Mouse (Mus musculus) megakaryocyte progenitor cell, adult 5-6 weeks (primary cell): ENCODE results near the gene Clmn. TPM values are rescaled to one million over a fixed set of nuclear protein-coding genes. Genes with fewer than 3 reads are reported as not detected.
"Not testable (repeated sequence)": the region's sequence is repeated elsewhere in the genome, so short reads cannot be mapped to it uniquely, and the experiment has no call there.

ENCODE experiments used
- ATAC-seq: replicated peaks from 2 replicates; pipeline ENCODE4 v1.8.0; 2016; ENCODE audit warnings: mild to moderate bottlenecking, moderate TSS enrichment, inconsistent platforms; ENCODE audit not compliant: poor library complexity
- total RNA-seq, 2 experiments: library from RNA; stranded (forward) in 1 of 2; stranded (reverse) in 1 of 2; fragments of 157-497, 149-512 nt in 1 of 2; fragments of 200-1000 nt in 1 of 2; gene quantifications; 2 replicates each; pipeline versions ENCODE4 v1.2.3 to v1.2.4; 2015 to 2017

The Clmn gene
- total RNA-seq, 2 experiments from 2014 or later = 0.10 TPM; not detected in 1

- no peak for ATAC-seq
Measured at GRCm38 (mm10) chr12:104844279-104844678, 20.6 kb downstream of the Clmn start.

DNA sequence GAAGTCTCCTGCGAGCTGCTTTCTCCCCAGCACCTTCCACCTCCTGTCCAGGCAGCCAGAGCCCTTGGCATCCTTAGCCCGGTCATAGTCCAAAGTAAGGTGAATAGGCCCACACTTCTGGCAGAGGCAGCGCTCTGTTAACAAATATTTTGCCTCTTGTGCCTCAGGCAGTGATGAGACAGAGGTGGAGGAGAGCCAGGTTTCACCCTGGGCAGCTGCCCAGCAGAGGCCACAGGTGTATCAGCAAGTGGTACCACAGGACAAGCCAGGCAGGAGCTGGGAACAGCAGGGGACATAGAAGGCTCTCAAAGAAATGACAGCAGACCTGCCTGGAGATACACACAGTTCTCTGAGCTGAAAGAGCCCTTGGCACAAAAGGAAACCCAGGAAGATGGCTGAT is 23.6 kb downstream of the Clmn start:
- ATAC-seq = no peak

DNA sequence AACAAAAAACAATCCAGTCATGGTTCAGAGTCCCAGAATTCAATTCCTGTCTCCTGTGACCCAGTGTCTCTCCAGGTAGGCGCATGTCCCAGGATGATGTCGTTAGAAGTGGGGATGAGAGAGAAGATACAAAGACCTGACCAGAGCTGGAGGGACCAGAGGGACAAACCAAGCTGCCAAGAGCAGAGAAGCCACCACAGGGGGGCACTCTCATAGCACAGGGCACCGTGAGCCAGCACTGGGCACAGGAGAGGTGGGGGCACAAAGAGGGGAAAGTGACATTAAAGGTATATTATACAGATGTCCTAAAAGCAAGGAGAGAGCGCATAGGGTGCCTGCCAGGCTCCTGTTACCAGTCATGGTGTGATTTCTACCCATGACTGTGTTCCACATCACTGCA is 25.9 kb downstream of the Clmn start:
- no peak for ATAC-seq

DNA sequence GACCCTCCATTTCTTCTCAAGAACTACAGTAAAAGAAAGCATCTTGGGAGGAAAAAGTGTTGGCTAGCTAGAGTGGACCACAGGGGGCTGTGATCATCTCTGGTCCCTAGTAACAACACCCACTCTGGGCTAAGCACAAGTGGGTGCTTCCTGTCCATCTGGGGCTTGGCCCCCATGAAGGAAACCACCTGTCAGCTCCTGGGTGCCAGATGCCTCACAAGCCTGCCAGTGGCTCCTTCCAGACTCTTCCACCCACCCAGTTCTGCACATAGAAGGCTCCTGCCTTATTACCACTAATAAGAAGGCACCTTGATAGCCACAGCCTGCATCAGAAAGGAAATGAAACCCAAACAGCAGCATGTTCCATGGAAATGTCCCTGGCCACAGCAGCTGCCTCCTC is 26.4 kb downstream of the Clmn start:
- ATAC-seq = no peak

DNA sequence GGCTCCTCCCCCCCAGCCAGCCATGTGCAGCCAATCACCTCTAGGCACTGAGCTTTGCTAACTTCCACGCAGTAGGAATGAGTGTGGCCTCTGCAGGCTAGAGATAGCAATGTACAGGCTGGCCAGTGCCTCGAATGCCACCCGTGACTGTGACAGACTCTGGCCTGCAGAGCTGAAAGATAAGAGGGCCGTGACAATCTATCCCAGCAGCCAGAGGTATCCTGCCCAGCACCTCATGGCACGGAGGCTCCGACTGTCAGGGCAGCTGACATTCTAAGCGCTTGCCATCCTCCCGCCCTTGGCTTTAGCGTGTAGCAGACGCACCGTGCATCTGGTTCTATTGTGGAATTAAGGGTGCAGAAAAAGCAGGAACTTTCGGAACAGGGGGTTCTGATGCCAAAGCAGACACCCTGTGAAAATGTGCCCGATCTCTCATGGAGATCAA is 26.9 kb downstream of the Clmn start:
- peak; percentile 15 for ATAC-seq

DNA sequence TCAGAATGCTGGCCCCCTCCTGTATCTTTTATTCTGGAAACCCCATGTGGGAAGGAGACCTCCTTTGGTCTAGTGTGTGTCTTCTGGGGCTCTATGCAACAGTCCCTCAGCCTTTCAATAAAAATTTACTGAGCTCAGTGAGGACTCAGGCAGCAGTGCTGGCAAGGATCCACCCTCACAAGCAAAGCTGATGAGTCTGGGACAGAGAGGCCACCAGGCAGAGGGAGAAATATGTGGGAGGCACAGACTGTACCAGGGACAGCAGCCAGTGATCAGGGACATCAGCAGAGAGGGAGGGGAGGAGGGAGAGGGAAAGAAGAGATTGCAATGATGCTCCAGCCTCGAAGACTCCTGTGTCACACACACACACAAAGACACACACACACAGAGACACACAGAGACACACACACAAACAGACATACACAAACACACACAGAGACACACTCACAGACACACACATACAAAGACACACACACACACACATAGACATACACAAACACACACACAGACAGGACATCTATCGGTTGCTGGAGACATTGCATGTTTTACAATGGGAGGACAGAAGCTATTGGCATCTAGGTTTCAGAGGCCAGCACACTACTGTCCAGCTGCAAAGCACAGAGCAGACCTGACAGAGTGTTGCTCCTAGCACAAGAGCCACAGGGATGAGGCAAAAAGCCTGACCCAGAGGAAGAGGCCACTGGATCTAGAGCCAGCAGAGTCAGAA is 27.6 kb downstream of the Clmn start:
- no peak for ATAC-seq

DNA sequence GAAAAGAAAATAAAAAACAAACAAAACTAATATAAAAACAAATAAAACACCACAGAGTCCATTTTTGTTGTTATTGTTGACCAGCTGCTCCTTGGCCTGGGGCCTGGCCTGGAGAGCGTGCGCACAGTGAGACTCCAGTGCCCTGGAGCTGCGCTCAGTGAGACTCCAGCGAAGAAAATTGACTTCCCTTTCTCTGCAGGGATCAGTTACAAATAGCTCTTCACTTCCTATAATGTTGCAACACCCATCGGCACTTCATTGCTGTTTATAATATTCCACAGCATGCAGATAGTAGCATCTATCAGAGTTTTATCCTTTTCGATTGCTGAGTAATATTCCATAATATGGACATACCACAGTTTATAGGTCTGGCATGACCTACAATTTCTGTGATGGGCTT is 28.6 kb downstream of the Clmn start:
- peak; percentile 72 for ATAC-seq

- ATAC-seq = no peak
Measured at GRCm38 (mm10) chr12:104835369-104836094, 29.3 kb downstream of the Clmn start.

DNA sequence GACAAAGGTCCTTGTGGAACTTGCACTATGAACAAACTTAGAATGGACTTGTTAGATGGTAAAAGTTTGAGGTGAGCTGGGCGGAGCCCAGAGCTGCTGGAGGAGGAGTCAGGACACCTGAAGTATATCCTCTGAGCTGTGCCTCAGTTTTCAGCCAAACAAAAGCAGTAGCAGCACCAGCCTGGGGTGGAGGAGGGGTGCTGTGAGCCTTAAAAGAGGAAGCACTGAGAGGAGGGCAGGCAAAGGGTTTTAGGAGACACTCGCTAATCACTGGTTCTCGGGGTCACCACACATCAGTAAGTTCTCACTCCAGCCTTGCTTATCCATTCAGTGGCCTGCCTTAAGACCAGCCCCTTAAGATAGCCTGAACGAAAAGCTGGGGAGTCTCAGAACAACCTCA is 30.1 kb downstream of the Clmn start:
- peak; percentile 49 for ATAC-seq

- no peak for ATAC-seq
Measured at GRCm38 (mm10) chr12:104830666-104831435, 34.0 kb downstream of the Clmn start.

DNA sequence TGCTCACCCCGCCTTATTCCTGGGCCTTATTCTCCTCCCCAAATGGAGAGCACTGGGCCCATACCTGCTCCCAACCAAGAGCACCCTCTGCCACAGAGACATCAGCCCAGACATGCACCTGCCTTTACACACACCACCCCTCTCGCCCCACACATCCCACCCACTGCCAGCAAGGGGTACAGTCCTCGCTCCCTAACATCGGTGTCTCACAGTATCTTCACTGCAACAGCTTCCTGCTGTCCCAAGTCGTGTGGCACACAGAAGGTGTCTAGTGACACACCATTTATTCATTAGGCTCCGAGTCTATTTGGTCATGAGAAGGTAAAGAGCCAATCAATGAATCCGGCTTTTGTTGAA is 34.6 kb downstream of the Clmn start:
- no peak for ATAC-seq

- peak; percentile 81 for ATAC-seq
Measured at GRCm38 (mm10) chr12:104829596-104830282, 35.1 kb downstream of the Clmn start.

DNA sequence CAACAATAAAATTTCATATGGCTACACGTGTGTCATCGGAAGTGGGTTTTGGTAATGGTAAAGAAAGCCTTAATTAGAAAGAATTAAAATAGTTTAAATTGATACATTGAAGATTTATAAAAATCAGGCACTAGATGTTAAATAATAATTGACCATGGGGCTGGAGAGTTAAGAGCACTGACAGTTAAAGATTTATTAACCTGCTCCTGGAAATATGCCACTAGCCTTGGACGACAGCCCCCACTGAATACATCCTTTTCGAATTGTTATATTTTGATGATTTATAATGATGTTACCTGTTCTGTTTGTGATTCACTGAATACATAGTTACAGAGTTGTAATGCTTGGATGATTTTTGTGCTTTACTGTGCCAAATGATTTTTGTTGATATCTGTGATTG is 35.9 kb downstream of the Clmn start:
- not testable (repeated sequence) for ATAC-seq

DNA sequence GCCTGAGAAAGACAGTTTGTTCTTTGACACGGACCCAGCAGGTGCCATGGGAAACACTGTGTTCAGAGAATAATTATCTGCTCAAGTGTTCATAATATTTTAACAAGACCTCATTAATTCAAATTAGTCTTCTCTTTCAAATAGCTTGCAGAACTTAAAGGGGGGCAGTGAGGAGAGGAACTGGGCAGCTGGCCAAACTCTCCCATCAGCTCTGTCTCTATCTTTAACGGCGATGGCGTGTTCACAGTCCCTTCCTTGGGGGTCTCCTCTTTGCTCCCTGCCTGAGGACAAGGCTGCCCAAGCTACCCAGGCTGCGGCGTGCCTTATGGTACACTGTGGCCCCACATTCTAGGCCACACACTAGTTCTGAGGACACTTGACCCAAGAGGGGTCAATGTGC is 37.2 kb downstream of the Clmn start:
- no peak for ATAC-seq

GRCm38 (mm10) chr12:104824907-104825267 is 40.0 kb downstream of the Clmn start:
- ATAC-seq = no peak

- peak; percentile 87 for ATAC-seq
Measured at GRCm38 (mm10) chr12:104824244-104824906, 40.5 kb downstream of the Clmn start.

GRCm38 (mm10) chr12:104823722-104824121 is 41.2 kb downstream of the Clmn start:
- no peak for ATAC-seq

GRCm38 (mm10) chr12:104822838-104823599 is 41.9 kb downstream of the Clmn start:
- peak; percentile 32; the same call in 1 of the 2 replicates for ATAC-seq

GRCm38 (mm10) chr12:104822151-104822550 is 42.7 kb downstream of the Clmn start:
- no peak for ATAC-seq

GRCm38 (mm10) chr12:104820061-104820460 is 44.8 kb downstream of the Clmn start:
- no peak for ATAC-seq
